ENCODE assay signal across 8 mouse cellular contexts in the genomic region with DNA sequence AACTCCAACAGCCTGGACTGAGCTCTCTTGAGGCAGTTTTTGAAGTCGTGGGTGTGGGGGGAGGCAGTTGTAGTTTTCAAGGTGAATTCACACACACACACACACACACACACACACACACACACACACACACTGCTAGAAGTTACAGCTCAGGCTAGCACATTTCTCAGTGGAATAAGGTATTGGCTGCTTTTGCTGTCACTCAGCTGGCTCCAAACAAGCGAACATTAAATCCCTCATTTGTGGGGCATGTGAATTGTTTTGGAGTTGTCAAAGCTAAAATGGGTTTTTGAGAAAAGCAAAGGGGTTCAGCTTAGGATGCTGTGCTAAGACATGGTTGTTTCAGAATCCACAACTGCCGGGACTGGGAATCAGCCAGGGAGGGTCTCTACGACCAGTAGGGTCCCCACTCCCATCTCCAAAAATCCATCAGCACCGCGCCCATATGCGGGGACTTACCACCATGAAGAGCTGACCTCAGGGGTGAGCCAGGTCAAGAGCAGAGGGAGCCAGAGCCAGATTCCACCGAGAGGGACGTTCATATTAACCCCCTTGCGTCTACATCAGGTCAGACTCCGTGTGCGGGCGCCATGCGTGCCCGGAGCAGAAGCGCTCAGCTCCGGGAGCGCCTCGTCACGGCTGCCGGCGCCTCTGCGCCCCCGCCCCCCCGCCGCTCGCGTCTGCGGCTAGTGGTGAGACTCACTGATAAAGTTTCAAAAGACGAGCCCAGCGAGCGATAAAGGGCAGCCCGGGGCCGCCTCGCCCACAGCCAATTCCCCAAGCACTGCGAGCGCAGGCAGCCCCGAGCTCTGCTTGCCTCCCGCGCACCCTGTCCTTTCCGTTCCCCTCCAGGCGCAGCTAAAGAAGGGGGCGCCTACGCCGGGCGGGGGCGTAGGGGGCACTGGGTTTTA. TPM values are rescaled to one million over a fixed set of nuclear protein-coding genes. Genes with fewer than 3 reads are reported as not detected.
DNase-seq lines count a peak whose midpoint lies in the region; ATAC-seq lines count a peak whose summit lies in the region.

Wnt2 (minus strand) TSS at position 840 of the 911 bp plus-strand sequence.

- peaks cover 27% of the 10 kb centered on the region for H3K4me1 ChIP-seq in megakaryocyte, embryonic 14.5 days
- peaks cover 10% of the 10 kb centered on the region for H3K4me1 ChIP-seq in heart, embryonic 16.5 days (ENCODE audit: control insufficient read depth, insufficient read depth, low read length)
- H3K4me1 ChIP-seq in limb, embryonic 15.5 days = peaks cover 24% of the 10 kb centered on the region
- H3K4me1 ChIP-seq in neural tube, embryonic 12.5 days = peaks cover 19% of the 10 kb centered on the region

- ATAC-seq in megakaryocyte, adult 5-6 weeks (ENCODE audit: poor library complexity, severe bottlenecking) = no peak
- no peak for ATAC-seq in heart, embryonic 16.5 days (replicated peaks; ENCODE audit: extremely low read depth, insufficient read depth, low FRiP score)
- no peak for ATAC-seq in limb, embryonic 15.5 days (ENCODE audit: insufficient number of reproducible peaks, low FRiP score, low TSS enrichment, low read depth)
- peak; percentile 43; the same call in 1 of the 2 replicates for ATAC-seq in neural tube, embryonic 12.5 days (ENCODE audit: low FRiP score, low read depth)

- H3K27ac ChIP-seq in heart, embryonic 16.5 days (ENCODE audit: low read length) = no peak within 1 kb of the TSS
- no peak within 1 kb of the TSS for H3K27ac ChIP-seq in limb, embryonic 15.5 days
- no peak within 1 kb of the TSS for H3K27ac ChIP-seq in neural tube, embryonic 12.5 days

- peak within 1 kb of the TSS; percentile 51 for H3K9ac ChIP-seq in heart, embryonic 16.5 days (ENCODE audit: low read length)
- 0 out of 2 replicates have a peak within 1 kb of the TSS, but pooled peaks have one; percentile 17 for H3K9ac ChIP-seq in limb, embryonic 15.5 days
- 0 out of 2 replicates have a peak within 1 kb of the TSS, but pooled peaks have one; percentile 33 for H3K9ac ChIP-seq in neural tube, embryonic 12.5 days

- peak within 1 kb of the TSS; percentile 91 for H3K4me3 ChIP-seq in megakaryocyte, embryonic 14.5 days (replicated peaks)
- H3K4me3 ChIP-seq in heart, embryonic 16.5 days (ENCODE audit: low read length) = peak within 1 kb of the TSS; percentile 64
- peak within 1 kb of the TSS; percentile 49 for H3K4me3 ChIP-seq in limb, embryonic 15.5 days
- peak within 1 kb of the TSS; percentile 44 for H3K4me3 ChIP-seq in neural tube, embryonic 12.5 days

- H3K4me2 ChIP-seq in heart, embryonic 16.5 days (ENCODE audit: low read depth, low read length) = peak within 1 kb of the TSS; percentile 95
- H3K4me2 ChIP-seq in limb, embryonic 15.5 days = peak within 1 kb of the TSS; percentile 93
- H3K4me2 ChIP-seq in neural tube, embryonic 12.5 days (replicated peaks) = peak within 1 kb of the TSS; percentile 92

- H3K9me3 ChIP-seq in megakaryocyte, embryonic 14.5 days = no peaks in the 10 kb centered on the region
- no peaks in the 10 kb centered on the region for H3K9me3 ChIP-seq in heart, embryonic 16.5 days (replicated peaks; ENCODE audit: control insufficient read depth, low read length)
- no peaks in the 10 kb centered on the region for H3K9me3 ChIP-seq in limb, embryonic 15.5 days
- no peaks in the 10 kb centered on the region for H3K9me3 ChIP-seq in neural tube, embryonic 12.5 days

- H3K36me3 ChIP-seq in megakaryocyte, embryonic 14.5 days (replicated peaks; ENCODE audit: low read length) = no peaks in the 10 kb centered on the region
- H3K36me3 ChIP-seq in heart, embryonic 16.5 days (ENCODE audit: control insufficient read depth, insufficient read depth) = no peaks in the 10 kb centered on the region
- no peaks in the 10 kb centered on the region for H3K36me3 ChIP-seq in limb, embryonic 15.5 days
- no peaks in the 10 kb centered on the region for H3K36me3 ChIP-seq in neural tube, embryonic 12.5 days

- DNase-seq in adrenal gland, postnatal 10 days = peak; percentile 38
- DNase-seq in adrenal gland, adult 8-10 months = no peak
- no peak for DNase-seq in spleen, adult 12 weeks (ENCODE audit: low spot score)

- 1% methylated on average over 47 of the region's 47 CpGs for WGBS in heart, embryonic 16.5 days
- WGBS in limb, embryonic 15.5 days = under 1% methylated on average over 47 of the region's 47 CpGs
- WGBS in neural tube, embryonic 12.5 days = 1% methylated on average over 47 of the region's 47 CpGs

- peaks cover 52% of the 10 kb centered on the region for H3K27me3 ChIP-seq in megakaryocyte, embryonic 14.5 days (replicated peaks)
- H3K27me3 ChIP-seq in heart, embryonic 16.5 days (ENCODE audit: control insufficient read depth, insufficient read depth, low read length) = peaks cover 36% of the 10 kb centered on the region
- peaks cover 36% of the 10 kb centered on the region for H3K27me3 ChIP-seq in limb, embryonic 15.5 days
- H3K27me3 ChIP-seq in neural tube, embryonic 12.5 days (replicated peaks) = peaks cover 38% of the 10 kb centered on the region

RNA-seq across cellular contexts. Expression of gene Wnt2, which starts in this region (rescaled TPM):
- 1 to 10 TPM in 1 of 2 experiments, under 1 TPM in 1; 0.79 to 1.2 TPM for total RNA-seq in adrenal gland, postnatal 10 days (2021)
- total RNA-seq in adrenal gland, adult 8-10 months (2022) = under 1 TPM; 0.18 to 0.67 (median 0.43) TPM
- not detected in 2 replicates for polyA plus RNA-seq in megakaryocyte, embryonic 14.5 days (2012; ENCODE audit: insufficient read depth, low replicate concordance)
- total RNA-seq in megakaryocyte, adult 5-6 weeks (2015) = not detected in 2 replicates
- not detected in 2 replicates for total RNA-seq in megakaryocyte, adult 5-6 weeks (2017)
- 2.8 and 8.1 TPM in 2 replicates for polyA plus RNA-seq in heart, embryonic 16.5 days (2015; fragmentation: Nextera tagmentation; extraction: Ambion mirVana)
- polyA plus RNA-seq in limb, embryonic 15.5 days (2015; fragmentation: Nextera tagmentation; extraction: Ambion mirVana) = 7.1 TPM in 2 replicates
- polyA plus RNA-seq in neural tube, embryonic 12.5 days (2016; fragmentation: Nextera tagmentation; extraction: Ambion mirVana) = 1.2 and 1.6 TPM in 2 replicates
